Mouse (Mus musculus) stomach, embryonic 14.5 days (tissue): ENCODE results near the gene AC124108.1. TPM values are rescaled to one million over a fixed set of nuclear protein-coding genes. Genes with fewer than 3 reads are reported as not detected.

Experiments
- ATAC-seq: fragments of 200-750 bp; cut with Nextera tagmentation; 2 replicates; pipeline ENCODE4 v1.8.0; 2017; ENCODE audit warnings: low read depth, moderate TSS enrichment; ENCODE audit not compliant: insufficient number of reproducible peaks, insufficient read depth, low FRiP score
- H3K27ac ChIP-seq: fragments of 300-500 bp; sonication (generic); 2 replicates; pipeline ENCODE4 v1.5.1; 2014; ENCODE audit warnings: mild to moderate bottlenecking, low read length, moderate library complexity, mixed read lengths
- H3K27me3 ChIP-seq: fragments of 300-500 bp; sonication (generic); 2 replicates; pipeline ENCODE4 v1.6.1; 2014; ENCODE audit warnings: low read length, control low read depth, mixed read lengths; ENCODE audit not compliant: control insufficient read depth, insufficient read depth
- H3K36me3 ChIP-seq: fragments of 300-500 bp; sonication (generic); 2 replicates; pipeline ENCODE4 v1.6.1; 2014; ENCODE audit warnings: mild to moderate bottlenecking, control low read depth, low read length, moderate library complexity, mixed read lengths; ENCODE audit not compliant: control insufficient read depth, insufficient read depth
- H3K4me1 ChIP-seq: fragments of 300-500 bp; sonication (generic); 2 replicates; pipeline ENCODE4 v1.6.1; 2014; ENCODE audit warnings: low read length, control low read depth, mixed read lengths; ENCODE audit not compliant: control insufficient read depth, insufficient read depth
- H3K4me2 ChIP-seq: fragments of 300-500 bp; sonication (generic); replicated peaks from 2 replicates; pipeline ENCODE4 v1.6.1; 2014; ENCODE audit warnings: low read depth, low read length, control low read depth
- H3K4me3 ChIP-seq: fragments of 300-500 bp; sonication (generic); 2 replicates; pipeline ENCODE4 v1.5.1; 2014; ENCODE audit warnings: low read depth, low read length, control low read depth
- H3K9ac ChIP-seq: fragments of 300-500 bp; sonication (generic); replicated peaks from 2 replicates; pipeline ENCODE4 v1.6.1; 2014; ENCODE audit warnings: low read depth, mild to moderate bottlenecking, control low read depth, low read length, moderate library complexity, mixed read lengths
- H3K9me3 ChIP-seq: fragments of 300-500 bp; sonication (generic); 2 replicates; pipeline ENCODE4 v1.6.1; 2016; ENCODE audit warnings: low read depth, low read length, control low read depth; ENCODE audit not compliant: control insufficient read depth
- WGBS: fragments of 180-500 bp; shearing (Covaris S2); extraction: QIAGEN DNeasy Blood & Tissue Kit; methylation state at CpG from one replicate; pipeline ENCODE4 v1.1.7; 2014; 5-methylcytosine and 5-hydroxymethylcytosine counted together
- polyA plus RNA-seq: library from polyadenylated mRNA; unstranded; fragments of >200 nt; fragmentation: Nextera tagmentation; extraction: Ambion mirVana; gene quantifications from 2 replicates; pipeline ENCODE4 v1.2.1, GENCODE M21; 2014

The AC124108.1 gene
- polyA plus RNA-seq, 1 experiment from 2014 or later = 0.06 TPM

DNA sequence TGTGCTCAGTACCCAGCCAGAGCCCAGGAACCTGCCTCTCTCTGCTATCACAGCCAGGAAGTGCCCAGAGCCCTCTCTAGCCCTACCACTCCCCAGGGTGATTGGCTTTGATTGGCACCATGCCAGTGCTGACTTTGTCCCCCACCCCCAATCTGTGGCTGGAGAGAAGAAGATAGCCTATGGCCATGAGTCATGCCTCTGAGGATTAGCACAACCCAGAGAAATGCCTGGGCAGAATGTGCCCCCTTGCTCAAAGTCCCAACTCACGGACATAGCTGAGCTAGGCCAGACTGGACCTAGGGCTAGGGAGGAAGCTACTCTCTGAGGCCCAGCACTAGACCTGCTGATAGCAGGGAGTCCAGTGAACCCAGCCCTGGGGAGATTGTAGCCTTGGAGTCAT lies 41.1 kb upstream of the AC124108.1 start:
- Histone ChIP-seq H3K4me2 (no peak overlapping the region), H3K27me3 (no peaks in the 10 kb centered on the region), H3K4me1 (no peaks in the 10 kb centered on the region; the same call in 1 of the 2 replicates), H3K9me3 (no peaks in the 10 kb centered on the region), H3K4me3 (no peak overlapping the region), H3K9ac (no peak overlapping the region), H3K27ac (no peak overlapping the region), H3K36me3 (no peaks in the 10 kb centered on the region)
- no peak; the same call in 1 of the 2 replicates for ATAC-seq
- WGBS = 74% methylated on average over 1 of the region's 1 CpGs

DNA sequence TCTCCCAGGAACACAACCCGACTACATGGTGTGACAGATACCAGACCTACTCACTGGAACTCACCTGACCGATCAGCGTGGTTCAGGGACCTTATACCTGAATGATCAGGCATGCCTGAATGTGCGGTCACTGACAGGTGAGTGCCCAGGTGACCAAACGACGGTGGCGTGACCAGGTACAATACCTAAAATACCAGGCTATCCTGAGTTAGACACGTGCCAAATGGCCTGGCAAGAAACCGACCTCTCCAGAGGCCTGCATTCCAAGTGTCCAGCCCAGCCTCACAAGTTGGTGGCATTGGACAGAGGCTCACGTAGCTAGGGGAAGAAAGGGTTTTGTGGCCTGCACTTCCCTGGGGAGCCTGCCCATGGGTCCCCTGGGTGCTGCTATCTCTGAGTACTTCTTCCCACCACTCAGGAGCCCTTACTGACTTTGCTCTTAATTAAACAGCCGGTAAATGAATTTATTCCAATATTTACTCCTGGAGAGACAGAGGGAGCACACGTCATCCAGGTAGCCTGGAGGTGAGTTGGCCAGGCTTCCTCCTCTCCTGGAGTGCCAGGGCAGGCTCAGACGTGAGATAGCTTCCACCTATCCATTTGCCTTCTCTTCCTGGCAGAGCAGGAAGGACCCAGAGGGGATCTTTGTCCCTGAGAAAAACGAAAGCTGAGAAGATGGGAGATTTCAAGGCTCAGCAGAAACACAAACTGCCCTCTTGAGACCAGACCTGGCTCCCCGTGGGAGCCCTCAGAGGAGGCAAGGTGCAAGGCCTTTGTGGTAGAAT lies 40.2 kb upstream of the AC124108.1 start:
- Histone ChIP-seq H3K9ac (no peak overlapping the region), H3K9me3 (no peaks in the 10 kb centered on the region), H3K4me3 (no peak overlapping the region), H3K27me3 (no peaks in the 10 kb centered on the region), H3K36me3 (no peaks in the 10 kb centered on the region), H3K4me1 (no peaks in the 10 kb centered on the region; the same call in 1 of the 2 replicates), H3K4me2 (no peak overlapping the region), H3K27ac (no peak overlapping the region)
- ATAC-seq = no peak
- 71% methylated on average over 15 of the region's 15 CpGs for WGBS

DNA sequence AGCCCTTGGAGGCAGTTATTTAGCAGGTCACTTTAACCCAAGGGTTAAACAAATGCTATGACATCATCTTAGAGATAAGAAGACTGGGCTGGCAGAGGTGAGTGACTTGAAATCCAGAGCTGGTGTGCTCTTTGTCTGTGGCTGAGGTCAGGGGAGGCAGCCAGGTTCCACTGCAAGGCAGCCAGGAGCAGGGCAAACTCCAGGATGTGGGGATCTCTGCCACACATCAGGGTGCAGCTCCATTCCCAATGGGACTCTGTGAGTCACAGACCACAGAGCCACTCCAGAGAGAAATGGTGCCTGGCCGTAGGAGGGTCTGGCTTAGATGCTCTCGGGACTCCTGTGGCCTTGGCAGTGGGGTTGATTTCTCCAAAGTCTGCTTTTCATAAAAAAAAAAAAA lies 39.3 kb upstream of the AC124108.1 start:
- Histone ChIP-seq H3K27ac (no peak overlapping the region), H3K4me2 (no peak overlapping the region), H3K9me3 (no peaks in the 10 kb centered on the region), H3K9ac (no peak overlapping the region; the same call in 1 of the 2 replicates), H3K27me3 (no peaks in the 10 kb centered on the region), H3K36me3 (no peaks in the 10 kb centered on the region), H3K4me1 (no peaks in the 10 kb centered on the region; the same call in 1 of the 2 replicates), H3K4me3 (no peak overlapping the region)
- ATAC-seq = 0 out of 2 replicates have a peak, but pooled peaks have one; percentile 20
- WGBS = 47% methylated on average over 2 of the region's 2 CpGs

DNA sequence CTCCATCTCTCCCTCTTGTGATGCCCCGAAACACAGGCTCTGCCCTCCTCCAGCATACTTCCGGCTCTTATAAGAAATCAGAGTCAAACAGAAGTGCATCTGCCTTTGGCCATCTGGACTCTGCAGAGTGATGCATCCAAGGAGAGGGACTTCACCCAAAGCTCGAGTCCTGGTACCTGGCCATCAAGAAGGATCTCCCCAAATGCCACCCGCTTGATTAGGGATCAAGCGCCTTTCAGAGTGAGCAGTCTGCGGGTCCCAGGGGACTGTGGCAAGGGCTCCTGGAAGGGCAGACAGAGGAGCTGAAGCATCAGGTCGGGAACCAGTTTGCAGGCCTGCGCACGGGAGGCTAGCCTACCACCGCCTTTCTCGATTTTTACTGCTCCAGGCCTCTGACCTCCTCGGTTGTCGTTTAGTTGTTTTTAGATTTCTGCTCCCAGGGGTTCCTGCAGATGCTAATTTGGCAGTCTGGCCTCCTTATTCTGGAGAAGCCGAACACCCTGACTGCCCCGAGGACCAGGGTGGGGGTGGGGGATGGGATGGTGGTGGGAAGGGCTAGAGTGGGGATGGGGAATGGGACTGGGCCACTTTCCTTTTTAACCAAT lies 38.1 kb upstream of the AC124108.1 start:
- H3K9ac ChIP-seq = no peak overlapping the region
- H3K36me3 ChIP-seq = no peaks in the 10 kb centered on the region
- H3K27ac ChIP-seq = no peak overlapping the region
- H3K9me3 ChIP-seq = no peaks in the 10 kb centered on the region
- no peak overlapping the region for H3K4me3 ChIP-seq
- no peaks in the 10 kb centered on the region; the same call in 1 of the 2 replicates for H3K4me1 ChIP-seq
- 59% methylated on average over 15 of the region's 15 CpGs for WGBS
- no peak for ATAC-seq
- 0 out of 2 replicates have a peak, but pooled peaks cover 4% of the 10 kb centered on the region for H3K27me3 ChIP-seq
- H3K4me2 ChIP-seq = no peak overlapping the region

DNA sequence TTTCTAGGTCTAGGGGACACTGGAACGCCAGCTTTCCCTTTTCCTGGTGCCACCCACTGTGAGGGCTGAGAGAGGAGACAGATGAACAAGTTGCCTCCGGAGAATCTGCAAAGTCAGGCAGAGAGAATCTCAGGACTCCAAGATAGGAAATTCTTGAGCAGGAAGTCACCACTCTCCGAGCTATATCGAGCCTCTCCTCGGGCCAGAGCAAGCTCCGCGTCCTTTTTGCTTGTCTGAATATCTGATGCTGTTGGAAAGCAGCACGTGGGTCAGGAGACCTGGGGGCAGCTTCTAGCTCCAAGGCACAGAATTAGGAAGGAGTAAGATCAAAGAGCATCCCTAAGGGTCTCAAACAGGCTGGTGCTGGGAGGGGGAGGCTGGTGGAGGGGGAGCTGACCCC lies 37.6 kb upstream of the AC124108.1 start:
- 36% methylated on average over 8 of the region's 8 CpGs for WGBS
- Histone ChIP-seq H3K4me1 (no peaks in the 10 kb centered on the region; the same call in 1 of the 2 replicates), H3K36me3 (no peaks in the 10 kb centered on the region), H3K27me3 (0 out of 2 replicates have a peak, but pooled peaks cover 4% of the 10 kb centered on the region), H3K4me3 (no peak overlapping the region), H3K4me2 (no peak overlapping the region), H3K9me3 (no peaks in the 10 kb centered on the region), H3K9ac (no peak overlapping the region), H3K27ac (no peak overlapping the region)
- no peak for ATAC-seq

DNA sequence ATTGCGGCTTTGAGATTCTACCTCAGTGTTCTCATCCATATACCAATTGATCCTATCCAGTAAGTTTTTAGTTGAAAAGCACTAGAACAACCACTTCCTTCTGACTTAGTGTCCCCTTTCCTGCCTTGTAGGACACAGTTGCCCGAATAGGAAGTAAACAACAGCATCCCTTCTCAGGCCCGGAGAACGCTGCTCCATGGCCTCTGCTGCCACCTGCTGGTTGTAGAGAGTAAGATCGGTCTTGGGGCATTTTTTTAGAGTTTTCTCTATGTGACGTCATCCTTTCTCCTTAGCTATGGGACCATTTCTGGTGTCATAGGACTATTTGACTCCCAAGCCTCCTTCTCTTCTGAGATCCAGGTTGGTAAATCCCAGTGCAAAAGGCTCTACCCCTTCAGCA lies 35.5 kb upstream of the AC124108.1 start:
- ATAC-seq = 0 out of 2 replicates have a peak, but pooled peaks have one; percentile 15

DNA sequence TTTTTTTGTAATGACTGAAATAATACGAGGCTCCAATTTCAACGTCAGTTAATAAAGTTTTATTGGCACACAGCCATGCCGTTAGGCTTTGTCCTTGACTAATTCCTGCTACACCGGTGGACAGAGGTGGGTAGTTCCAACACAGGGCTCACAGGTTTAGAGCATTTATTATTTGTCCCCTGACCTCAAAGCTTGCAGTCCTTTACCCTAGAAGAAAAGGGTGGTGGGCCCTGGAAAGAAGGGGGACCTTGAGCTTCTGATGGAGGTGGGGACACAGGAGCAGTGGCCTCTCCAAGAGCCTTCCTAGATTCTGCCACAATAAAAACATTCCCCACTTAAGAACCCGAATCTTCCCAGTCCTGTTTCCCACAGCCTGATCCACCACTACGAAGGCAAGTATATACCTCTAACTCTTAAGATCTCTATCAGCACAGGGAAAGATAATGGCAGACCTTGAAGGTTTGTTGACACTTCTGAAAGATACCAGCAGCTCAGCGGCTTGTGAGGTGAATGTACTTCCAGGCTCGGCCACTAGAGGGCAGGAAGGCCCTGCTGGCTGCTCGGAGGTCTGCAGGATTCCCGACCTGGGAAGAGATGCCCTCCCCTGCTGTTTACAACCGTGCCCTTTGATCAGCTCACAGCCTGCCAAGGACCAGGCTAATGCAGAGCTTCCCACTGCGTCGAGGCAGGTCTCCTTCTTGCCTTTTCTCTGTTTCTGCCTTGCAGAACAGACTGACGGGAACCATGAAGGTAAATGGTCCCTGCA lies 34.1 kb upstream of the AC124108.1 start:
- Histone ChIP-seq H3K27ac (no peak overlapping the region), H3K4me2 (no peak overlapping the region), H3K36me3 (no peaks in the 10 kb centered on the region), H3K4me3 (no peak overlapping the region), H3K9ac (no peak overlapping the region), H3K9me3 (no peaks in the 10 kb centered on the region), H3K4me1 (no peaks in the 10 kb centered on the region), H3K27me3 (0 out of 2 replicates have a peak, but pooled peaks cover 4% of the 10 kb centered on the region)
- no peak for ATAC-seq
- 23% methylated on average over 14 of the region's 14 CpGs for WGBS

More for the DNA sequence above, 35.5 kb upstream of the AC124108.1 start:
- H3K9ac ChIP-seq = no peak overlapping the region
- no peaks in the 10 kb centered on the region; the same call in 1 of the 2 replicates for H3K4me1 ChIP-seq
- H3K36me3 ChIP-seq = no peaks in the 10 kb centered on the region
- no peak overlapping the region for H3K4me3 ChIP-seq
- 10% methylated on average over 6 of the region's 6 CpGs for WGBS
- H3K27me3 ChIP-seq = 0 out of 2 replicates have a peak, but pooled peaks cover 4% of the 10 kb centered on the region
- H3K4me2 ChIP-seq = no peak overlapping the region
- H3K9me3 ChIP-seq = no peaks in the 10 kb centered on the region
- H3K27ac ChIP-seq = no peak overlapping the region

DNA sequence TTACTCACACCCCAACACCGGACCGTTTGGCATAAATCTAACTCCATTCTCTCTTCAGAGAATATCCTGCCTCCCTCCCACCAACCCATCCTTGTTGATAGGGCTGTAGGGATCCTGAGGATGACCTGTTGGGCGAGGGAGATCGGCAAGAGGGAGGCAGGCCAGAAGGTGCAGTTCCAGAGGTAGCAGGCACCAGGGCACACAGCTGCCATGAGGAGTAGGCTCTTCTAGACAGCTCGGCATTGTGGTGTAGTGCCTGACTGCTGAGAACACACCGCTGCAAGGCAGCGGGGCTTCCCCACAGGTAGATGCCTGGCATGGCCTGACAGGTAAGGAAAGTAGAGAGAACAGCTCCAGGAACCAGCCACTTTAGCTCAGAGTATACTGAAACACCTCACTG lies 33.4 kb upstream of the AC124108.1 start:
- ATAC-seq = no peak
- no peak overlapping the region for H3K4me2 ChIP-seq

More for the DNA sequence above, 33.4 kb upstream of the AC124108.1 start:
- Histone ChIP-seq H3K9ac (no peak overlapping the region), H3K4me1 (no peaks in the 10 kb centered on the region), H3K4me3 (no peak overlapping the region), H3K27me3 (0 out of 2 replicates have a peak, but pooled peaks cover 4% of the 10 kb centered on the region), H3K36me3 (no peaks in the 10 kb centered on the region), H3K27ac (no peak overlapping the region), H3K9me3 (no peaks in the 10 kb centered on the region)
- WGBS = 25% methylated on average over 7 of the region's 7 CpGs
